Mouse (Mus musculus): Measurements from ENCODE around the gene Htr2a. TPM values are rescaled to one million over a fixed set of nuclear protein-coding genes. Genes with fewer than 3 reads are reported as not detected.

Gene Htr2a
- polyA plus RNA-seq, 1 experiment from 2014 or later = 0.24 TPM

GRCm38 (mm10) chr14:74672137-74673019 lies 31.7 kb downstream of the Htr2a start:
- Histone ChIP-seq H3K79me2 (ENCODE audit: inconsistent target) (no peaks in the 10 kb centered on the region), H3K27ac (no peak overlapping the region), H3K36me3 (ENCODE audit: inconsistent target) (no peaks in the 10 kb centered on the region), H3K4me3 (ENCODE audit: inconsistent target) (no peak overlapping the region)
- 94% methylated on average over 10 of the region's 10 CpGs for WGBS (ENCODE audit: missing documents)

GRCm38 (mm10) chr14:74673020-74673350 lies 32.3 kb downstream of the Htr2a start:
- WGBS (ENCODE audit: missing documents) = 93% methylated on average over 3 of the region's 3 CpGs
- Histone ChIP-seq H3K4me3 (ENCODE audit: inconsistent target) (no peak overlapping the region), H3K79me2 (ENCODE audit: inconsistent target) (no peaks in the 10 kb centered on the region), H3K27ac (no peak overlapping the region), H3K36me3 (ENCODE audit: inconsistent target) (no peaks in the 10 kb centered on the region)

GRCm38 (mm10) chr14:74673584-74673983 lies 32.9 kb downstream of the Htr2a start:
- no peak overlapping the region for H3K27ac ChIP-seq
- WGBS (ENCODE audit: missing documents) = 94% methylated on average over 2 of the region's 3 CpGs
- H3K4me3 ChIP-seq (ENCODE audit: inconsistent target) = no peak overlapping the region
- no peaks in the 10 kb centered on the region for H3K79me2 ChIP-seq (ENCODE audit: inconsistent target)
- no peaks in the 10 kb centered on the region for H3K36me3 ChIP-seq (ENCODE audit: inconsistent target)

- WGBS (ENCODE audit: missing documents) = 97% methylated on average over 5 of the region's 5 CpGs
- H3K79me2 ChIP-seq (ENCODE audit: inconsistent target) = no peaks in the 10 kb centered on the region
- H3K4me3 ChIP-seq (ENCODE audit: inconsistent target) = no peak overlapping the region
- H3K27ac ChIP-seq = no peak overlapping the region
- no peaks in the 10 kb centered on the region for H3K36me3 ChIP-seq (ENCODE audit: inconsistent target)
These were observed 39.2 kb downstream of the Htr2a start for GRCm38 (mm10) chr14:74679841-74680240.

- Histone ChIP-seq H3K27ac (no peak overlapping the region), H3K36me3 (ENCODE audit: inconsistent target) (no peaks in the 10 kb centered on the region), H3K4me3 (ENCODE audit: inconsistent target) (no peak overlapping the region), H3K79me2 (ENCODE audit: inconsistent target) (no peaks in the 10 kb centered on the region)
- WGBS (ENCODE audit: missing documents) = 96% methylated on average over 5 of the region's 5 CpGs
These were observed 43.8 kb downstream of the Htr2a start for GRCm38 (mm10) chr14:74684298-74684978.

- H3K36me3 ChIP-seq (ENCODE audit: inconsistent target) = no peaks in the 10 kb centered on the region
- 97% methylated on average over 2 of the region's 2 CpGs for WGBS (ENCODE audit: missing documents)
- no peak overlapping the region for H3K4me3 ChIP-seq (ENCODE audit: inconsistent target)
These were observed 51.3 kb downstream of the Htr2a start for GRCm38 (mm10) chr14:74691963-74692362.

GRCm38 (mm10) chr14:74696766-74697165 lies 56.1 kb downstream of the Htr2a start:
- no peak overlapping the region for H3K4me3 ChIP-seq (ENCODE audit: inconsistent target)
- H3K27ac ChIP-seq = no peak overlapping the region
- WGBS (ENCODE audit: missing documents) = 71% methylated on average over 4 of the region's 4 CpGs
- H3K79me2 ChIP-seq (ENCODE audit: inconsistent target) = no peaks in the 10 kb centered on the region
- no peaks in the 10 kb centered on the region for H3K36me3 ChIP-seq (ENCODE audit: inconsistent target)

More at GRCm38 (mm10) chr14:74691963-74692362, 51.3 kb downstream of the Htr2a start:
- Histone ChIP-seq H3K27ac (no peak overlapping the region), H3K79me2 (ENCODE audit: inconsistent target) (no peaks in the 10 kb centered on the region)

- H3K79me2 ChIP-seq (ENCODE audit: inconsistent target) = no peaks in the 10 kb centered on the region
- no peaks in the 10 kb centered on the region for H3K36me3 ChIP-seq (ENCODE audit: inconsistent target)
- H3K27ac ChIP-seq = no peak overlapping the region
- H3K4me3 ChIP-seq (ENCODE audit: inconsistent target) = no peak overlapping the region
These were observed 56.8 kb downstream of the Htr2a start for GRCm38 (mm10) chr14:74697432-74697831.

GRCm38 (mm10) chr14:74699241-74699640 lies 58.6 kb downstream of the Htr2a start:
- peak overlapping the region; percentile 69 for H3K27ac ChIP-seq

GRCm38 (mm10) chr14:74703930-74704329 lies 63.3 kb downstream of the Htr2a start:
- no peaks in the 10 kb centered on the region for H3K79me2 ChIP-seq (ENCODE audit: inconsistent target)
- no peaks in the 10 kb centered on the region for H3K36me3 ChIP-seq (ENCODE audit: inconsistent target)
- peak overlapping the region; percentile 73 for H3K27ac ChIP-seq
- 8% methylated on average over 6 of the region's 6 CpGs for whole genome bisulfite sequencing (ENCODE audit: missing documents)
- no peak overlapping the region for H3K4me3 ChIP-seq (ENCODE audit: inconsistent target)

More at GRCm38 (mm10) chr14:74699241-74699640, 58.6 kb downstream of the Htr2a start:
- H3K79me2 ChIP-seq (ENCODE audit: inconsistent target) = no peaks in the 10 kb centered on the region
- H3K36me3 ChIP-seq (ENCODE audit: inconsistent target) = no peaks in the 10 kb centered on the region
- no peak overlapping the region for H3K4me3 ChIP-seq (ENCODE audit: inconsistent target)
- WGBS (ENCODE audit: missing documents) = 34% methylated on average over 3 of the region's 3 CpGs

- no peak overlapping the region for H3K27ac ChIP-seq
- H3K36me3 ChIP-seq (ENCODE audit: inconsistent target) = no peaks in the 10 kb centered on the region
- 12% methylated on average over 3 of the region's 3 CpGs for WGBS (ENCODE audit: missing documents)
- H3K4me3 ChIP-seq (ENCODE audit: inconsistent target) = no peak overlapping the region
- H3K79me2 ChIP-seq (ENCODE audit: inconsistent target) = no peaks in the 10 kb centered on the region
These were observed 68.4 kb downstream of the Htr2a start for GRCm38 (mm10) chr14:74709054-74709453.

GRCm38 (mm10) chr14:74723541-74723940 lies 82.9 kb downstream of the Htr2a start:
- Histone ChIP-seq H3K36me3 (ENCODE audit: inconsistent target) (no peaks in the 10 kb centered on the region), H3K4me3 (ENCODE audit: inconsistent target) (no peak overlapping the region), H3K27ac (no peak overlapping the region), H3K79me2 (ENCODE audit: inconsistent target) (no peaks in the 10 kb centered on the region)
- 78% methylated on average over 3 of the region's 3 CpGs for WGBS (ENCODE audit: missing documents)

- peaks cover 43% of the 10 kb centered on the region for H3K79me2 ChIP-seq (ENCODE audit: inconsistent target)
- 33% methylated on average over 9 of the region's 9 CpGs for WGBS (ENCODE audit: missing documents)
- peak overlapping the region; percentile 67 for H3K4me3 ChIP-seq (ENCODE audit: inconsistent target)
- H3K36me3 ChIP-seq (ENCODE audit: inconsistent target) = peaks cover 10% of the 10 kb centered on the region; the same call in 1 of the 2 replicates
- H3K27ac ChIP-seq = 0 out of 2 replicates have a peak overlapping the region, but pooled peaks have one; percentile 21
These were observed 90.8 kb downstream of the Htr2a start for GRCm38 (mm10) chr14:74731221-74732078.

- Histone ChIP-seq H3K79me2 (ENCODE audit: inconsistent target) (peaks cover 51% of the 10 kb centered on the region), H3K27ac (peak within 1 kb of the TSS; percentile 58), H3K36me3 (ENCODE audit: inconsistent target) (peaks cover 11% of the 10 kb centered on the region; the same call in 1 of the 2 replicates), H3K4me3 (ENCODE audit: inconsistent target) (peak within 1 kb of the TSS; percentile 67)
- under 1% methylated on average over 53 of the region's 53 CpGs for WGBS (ENCODE audit: missing documents)
These were observed 91.6 kb downstream of the Htr2a start, which contains the start of gene Esd for GRCm38 (mm10) chr14:74732079-74732783. Esd (plus strand) TSS chr14:74732297.
